Mouse (Mus musculus) olfactory bulb, adult 2 months (tissue): ENCODE measurements around the gene Zcchc13.

Experiments used
- CTCF ChIP-seq: fragments of 200-500 bp; IDR thresholded peaks from 2 replicates; pipeline ENCODE4 v1.5.1; 2012; ENCODE audit warnings: low read depth, mild to moderate bottlenecking, low read length, moderate library complexity; ENCODE audit not compliant: insufficient read depth
- POLR2A ChIP-seq: fragments of 200-500 bp; IDR thresholded peaks from 2 replicates; pipeline ENCODE4 v1.6.1; 2012; ENCODE audit warnings: mild to moderate bottlenecking, low read depth, low read length, moderate library complexity; ENCODE audit not compliant: insufficient read depth

GRCm38 (mm10) chrX:103610401-103610800, 20.0 kb upstream of the Zcchc13 start:
- TF ChIP-seq POLR2A: no peak
- no peak for TF ChIP-seq CTCF
